Mouse (Mus musculus) embryonic facial prominence, embryonic 15.5 days (tissue): ENCODE results near the gene Mrrf. TPM values are rescaled to one million over a fixed set of nuclear protein-coding genes. Genes with fewer than 3 reads are reported as not detected.
"Not testable (repeated sequence)": the region's sequence is repeated elsewhere in the genome, so short reads cannot be mapped to it uniquely, and the experiment has no call there.

ENCODE experiments used
- ATAC-seq: fragments of 200-750 bp; cut with Nextera tagmentation; 2 replicates; pipeline ENCODE4 v1.8.0; 2017; ENCODE audit warnings: low read depth, moderate TSS enrichment; ENCODE audit not compliant: insufficient number of reproducible peaks, low FRiP score, low TSS enrichment
- H3K27ac ChIP-seq: fragments of 300-500 bp; sonication (generic); replicated peaks from 2 replicates; pipeline ENCODE4 v1.5.1; 2015; ENCODE audit warnings: mild to moderate bottlenecking, inconsistent platforms
- H3K27me3 ChIP-seq: fragments of 300-500 bp; sonication (generic); 2 replicates; pipeline ENCODE4 v1.6.1; 2015; ENCODE audit warnings: inconsistent platforms
- H3K36me3 ChIP-seq: fragments of 300-500 bp; sonication (generic); 2 replicates; pipeline ENCODE4 v1.6.1; 2015; ENCODE audit warnings: mild to moderate bottlenecking, inconsistent platforms
- H3K4me1 ChIP-seq: fragments of 300-500 bp; sonication (generic); 2 replicates; pipeline ENCODE4 v1.6.1; 2015; ENCODE audit warnings: inconsistent platforms
- H3K4me2 ChIP-seq: fragments of 300-500 bp; sonication (generic); replicated peaks from 2 replicates; pipeline ENCODE4 v1.6.1; 2015; ENCODE audit warnings: mild to moderate bottlenecking, inconsistent platforms
- H3K4me3 ChIP-seq: fragments of 300-500 bp; sonication (generic); replicated peaks from 2 replicates; pipeline ENCODE4 v1.5.1; 2015; ENCODE audit warnings: mild to moderate bottlenecking, inconsistent platforms
- H3K9ac ChIP-seq: fragments of 300-500 bp; sonication (generic); 2 replicates; pipeline ENCODE4 v1.6.1; 2015; ENCODE audit warnings: inconsistent platforms
- H3K9me3 ChIP-seq: fragments of 300-500 bp; sonication (generic); replicated peaks from 2 replicates; pipeline ENCODE4 v1.6.1; 2016; ENCODE audit warnings: inconsistent platforms
- WGBS: fragments of 180-500 bp; shearing (Covaris S2); methylation state at CpG from one replicate; pipeline ENCODE4 v1.1.7; 2015; 5-methylcytosine and 5-hydroxymethylcytosine counted together
- polyA plus RNA-seq: library from polyadenylated mRNA; unstranded; fragments of >200 nt; fragmentation: Nextera tagmentation; extraction: Ambion mirVana; gene quantifications from 2 replicates; pipeline ENCODE4 v1.2.1, GENCODE M21; 2015

Mrrf gene
- polyA plus RNA-seq, 1 experiment from 2014 or later: 21.5 TPM

DNA sequence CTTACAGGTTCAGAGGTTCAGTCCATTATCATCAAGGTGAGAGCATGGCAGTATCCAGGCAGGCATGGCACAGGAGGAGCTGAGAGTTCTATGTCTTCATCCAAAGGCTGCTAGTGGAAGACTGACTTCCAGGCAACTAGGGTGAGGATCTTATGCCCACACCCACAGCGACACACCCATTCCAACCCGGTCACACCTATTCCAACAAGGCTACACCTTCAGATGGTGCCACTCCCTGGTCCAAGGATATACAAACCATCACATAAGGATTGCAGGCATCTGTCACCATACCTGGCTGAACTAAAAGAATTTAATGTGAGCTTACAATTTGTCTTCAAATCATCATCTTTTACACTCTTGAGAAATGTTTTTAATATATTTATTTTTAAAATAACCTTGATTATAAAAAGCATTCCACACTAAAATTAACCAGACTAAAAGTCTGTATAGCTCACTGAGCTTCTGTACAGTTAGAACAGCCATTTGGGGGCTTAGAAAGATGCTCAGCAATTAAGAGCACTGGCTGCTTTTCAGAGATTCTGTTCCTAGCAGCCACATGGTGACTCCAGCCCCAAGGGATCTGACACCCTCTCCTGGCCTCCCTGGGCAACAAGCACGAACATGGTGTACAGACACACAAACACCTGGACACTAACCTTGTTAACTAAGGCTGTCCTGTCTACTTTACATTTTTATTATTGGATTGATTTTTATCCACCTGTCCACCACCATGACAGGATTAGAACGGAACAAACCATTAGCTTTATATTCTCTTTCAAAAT lies 45.6 kb downstream of the Mrrf start:
- H3K4me2 ChIP-seq, H3K27ac ChIP-seq, H3K4me3 ChIP-seq, ATAC-seq, H3K9me3 ChIP-seq, H3K27me3 ChIP-seq, H3K9ac ChIP-seq: not testable (repeated sequence)
- H3K4me1 ChIP-seq: peaks cover 14% of the 10 kb centered on the region; the same call in 1 of the 2 replicates
- peaks cover 18% of the 10 kb centered on the region; the same call in 1 of the 2 replicates for H3K36me3 ChIP-seq
- WGBS: 72% methylated on average over 4 of the region's 4 CpGs

DNA sequence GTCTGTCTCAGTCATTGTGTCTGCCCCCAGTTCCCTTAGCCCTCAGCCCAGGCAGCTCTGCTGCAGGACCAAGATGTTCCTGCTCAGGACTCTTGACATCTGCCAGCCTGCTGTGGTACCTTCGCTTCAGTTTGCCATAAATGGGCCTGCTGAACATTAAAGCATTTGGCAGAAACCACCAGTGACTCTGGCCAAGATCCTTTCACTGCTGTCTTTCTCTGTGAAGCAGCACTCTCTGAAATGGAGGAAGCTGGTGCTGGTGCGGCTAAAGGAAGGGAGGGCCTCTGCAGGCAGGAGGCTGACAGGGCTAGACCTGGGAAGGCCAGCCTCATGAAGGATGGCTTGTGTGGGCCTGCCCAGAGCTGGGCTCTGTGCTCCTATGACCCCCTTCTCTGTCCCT lies 47.1 kb downstream of the Mrrf start:
- Histone ChIP-seq H3K27me3 (no peaks in the 10 kb centered on the region), H3K4me3 (no peak overlapping the region), H3K9ac (no peak overlapping the region), H3K4me1 (peaks cover 14% of the 10 kb centered on the region; the same call in 1 of the 2 replicates), H3K27ac (peak overlapping the region; percentile 9; the same call in 1 of the 2 replicates), H3K36me3 (peaks cover 12% of the 10 kb centered on the region; the same call in 1 of the 2 replicates), H3K9me3 (no peaks in the 10 kb centered on the region), H3K4me2 (no peak overlapping the region)
- ATAC-seq: no peak
- 38% methylated on average over 2 of the region's 2 CpGs for WGBS

DNA sequence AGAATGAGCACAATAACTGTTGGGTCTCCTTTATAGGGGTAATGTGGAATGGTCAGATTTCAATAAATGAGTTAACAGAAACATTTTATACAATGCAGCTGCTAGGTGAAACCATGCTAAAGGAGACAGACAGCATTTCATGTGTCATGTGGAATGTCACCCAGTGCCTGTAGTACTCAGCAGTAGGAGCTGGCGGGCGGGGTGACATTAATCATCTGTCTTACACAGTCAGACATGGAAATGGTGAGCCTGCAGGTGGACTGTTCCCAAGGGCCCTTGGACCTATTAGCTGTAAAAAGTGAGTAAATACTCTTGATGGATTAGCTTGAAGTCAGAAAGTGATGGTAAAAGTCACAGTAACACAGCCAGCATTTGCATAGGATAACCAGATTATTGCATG lies 48.0 kb downstream of the Mrrf start:
- Histone ChIP-seq H3K36me3 (peaks cover 8% of the 10 kb centered on the region; the same call in 1 of the 2 replicates), H3K9ac (no peak overlapping the region), H3K4me1 (peaks cover 14% of the 10 kb centered on the region; the same call in 1 of the 2 replicates), H3K4me2 (no peak overlapping the region), H3K27me3 (no peaks in the 10 kb centered on the region), H3K9me3 (no peaks in the 10 kb centered on the region), H3K27ac (0 out of 2 replicates have a peak overlapping the region, but pooled peaks have one; percentile 40), H3K4me3 (no peak overlapping the region)
- WGBS: 82% methylated on average over 2 of the region's 2 CpGs
- ATAC-seq: no peak

DNA sequence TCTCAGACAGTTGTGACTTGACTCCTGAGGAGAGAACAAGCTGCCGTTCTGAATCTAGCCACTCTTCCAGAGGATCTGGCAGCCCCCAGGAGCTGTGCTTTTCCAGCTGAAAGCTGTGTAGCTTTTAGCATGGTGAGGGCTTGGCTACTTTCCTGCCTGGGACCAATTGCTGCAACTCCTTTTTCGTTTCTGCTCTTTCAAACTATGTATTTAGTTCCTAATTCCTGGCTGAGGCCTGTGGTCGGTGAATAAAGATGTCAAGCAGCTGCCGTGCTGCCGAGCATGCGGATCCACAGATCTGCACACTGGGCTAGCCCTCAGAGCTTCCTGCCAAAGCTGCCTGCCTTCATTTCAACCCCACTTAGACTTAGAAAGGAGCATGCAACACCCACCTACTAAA lies 48.7 kb downstream of the Mrrf start:
- Histone ChIP-seq H3K27ac (peak overlapping the region; percentile 40; the same call in 1 of the 2 replicates), H3K27me3 (no peaks in the 10 kb centered on the region), H3K4me3 (no peak overlapping the region), H3K4me2 (no peak overlapping the region), H3K9me3 (no peaks in the 10 kb centered on the region), H3K36me3 (0 out of 2 replicates have a peak, but pooled peaks cover 6% of the 10 kb centered on the region), H3K4me1 (peaks cover 14% of the 10 kb centered on the region; the same call in 1 of the 2 replicates), H3K9ac (no peak overlapping the region)
- 45% methylated on average over 6 of the region's 6 CpGs for WGBS
- no peak; the same call in 1 of the 2 replicates for ATAC-seq

DNA sequence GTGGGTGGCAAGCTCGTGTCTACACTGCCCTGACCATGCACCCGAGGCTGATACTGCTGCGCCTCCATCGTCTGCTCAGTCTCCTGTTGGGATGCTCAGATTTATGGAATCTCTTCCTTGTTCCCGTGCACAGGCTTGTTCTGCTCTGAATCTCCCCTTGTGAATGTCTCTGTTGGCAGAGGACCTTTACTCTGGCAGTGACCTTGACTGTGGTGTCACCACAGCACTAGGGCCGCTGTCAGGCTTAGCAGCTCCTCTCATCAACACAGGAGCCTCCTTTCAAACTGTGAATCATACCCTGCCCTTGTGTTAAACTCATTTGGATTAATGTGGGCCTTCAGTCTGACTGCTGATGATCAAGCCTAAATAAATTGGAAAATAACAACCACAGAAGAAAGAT lies 53.0 kb downstream of the Mrrf start:
- WGBS: 81% methylated on average over 6 of the region's 6 CpGs
- H3K9me3 ChIP-seq, H3K4me1 ChIP-seq, H3K4me3 ChIP-seq, H3K36me3 ChIP-seq, H3K4me2 ChIP-seq, H3K27me3 ChIP-seq, H3K27ac ChIP-seq, ATAC-seq, H3K9ac ChIP-seq: not testable (repeated sequence)

DNA sequence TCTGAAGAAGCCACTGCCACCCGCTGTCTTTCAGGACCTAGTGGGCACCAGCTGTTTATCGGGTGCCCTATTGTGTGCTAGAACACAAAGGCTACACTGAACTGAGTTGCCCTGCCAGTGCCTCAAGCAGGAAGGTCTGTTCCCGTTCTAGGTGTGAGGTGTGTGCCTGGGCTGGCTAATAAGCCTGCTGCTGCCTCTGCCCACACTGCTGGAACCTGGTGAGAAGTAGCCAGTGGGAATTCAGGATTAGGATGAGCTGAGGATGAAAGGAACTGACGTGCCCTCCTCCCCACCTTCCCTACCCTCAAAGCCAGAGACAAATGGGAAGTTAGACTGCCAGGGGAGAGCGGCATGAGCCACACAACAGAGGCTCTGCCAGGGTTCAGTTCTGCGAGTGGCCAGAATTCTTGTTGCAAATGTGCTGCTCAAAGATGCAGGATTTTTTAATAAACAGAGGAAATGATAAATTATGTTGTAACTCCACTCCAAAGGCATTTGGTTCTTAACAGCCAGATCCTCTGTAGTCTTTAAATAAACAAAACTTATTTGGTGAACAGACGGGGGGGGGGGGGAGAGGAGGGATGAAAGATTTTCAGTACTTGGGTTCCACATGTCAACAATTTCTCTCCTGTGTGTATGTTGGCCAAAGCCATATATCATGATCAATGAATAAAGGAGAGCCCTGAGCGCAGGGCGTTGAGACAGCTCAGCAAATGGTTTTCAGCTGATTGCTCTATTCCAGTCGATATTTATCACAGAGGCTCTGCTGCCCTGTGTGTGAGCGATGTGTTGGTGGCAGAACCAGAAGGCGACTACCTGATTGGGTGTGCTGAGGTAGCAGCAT lies 55.1 kb downstream of the Mrrf start:
- H3K4me1 ChIP-seq: 0 out of 2 replicates have a peak, but pooled peaks cover 5% of the 10 kb centered on the region
- H3K9me3 ChIP-seq: no peaks in the 10 kb centered on the region
- H3K27me3 ChIP-seq: no peaks in the 10 kb centered on the region
- ATAC-seq: no peak
- H3K36me3 ChIP-seq: 0 out of 2 replicates have a peak, but pooled peaks cover 6% of the 10 kb centered on the region
- WGBS: 46% methylated on average over 12 of the region's 12 CpGs
- no peak overlapping the region for H3K4me2 ChIP-seq
- H3K9ac ChIP-seq: no peak overlapping the region
- no peak overlapping the region for H3K4me3 ChIP-seq
- H3K27ac ChIP-seq: no peak overlapping the region

DNA sequence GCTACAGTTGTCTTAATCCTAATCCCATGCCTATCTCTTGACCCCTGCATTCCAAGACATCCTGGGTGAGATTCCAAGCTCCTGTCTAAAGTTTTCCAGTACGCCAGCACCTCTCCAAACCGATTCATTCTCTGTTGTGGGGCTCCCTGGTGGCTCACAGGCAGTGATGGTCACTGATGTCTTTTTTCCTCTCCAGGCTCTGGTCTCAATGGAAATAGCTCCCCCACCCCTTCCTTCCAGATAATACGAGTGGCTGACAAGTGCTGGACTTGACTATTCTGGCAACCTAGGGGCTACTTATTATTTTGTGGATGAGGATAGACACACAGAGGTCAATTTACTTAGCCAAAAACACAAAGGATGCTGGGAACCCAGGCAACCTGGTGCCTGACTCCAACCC lies 60.8 kb downstream of the Mrrf start:
- Histone ChIP-seq H3K4me1 (peaks cover 10% of the 10 kb centered on the region), H3K9me3 (no peaks in the 10 kb centered on the region), H3K36me3 (no peaks in the 10 kb centered on the region), H3K9ac (no peak overlapping the region), H3K27ac (no peak overlapping the region), H3K4me2 (no peak overlapping the region), H3K27me3 (peaks cover 26% of the 10 kb centered on the region), H3K4me3 (no peak overlapping the region)
- ATAC-seq: no peak
- 59% methylated on average over 3 of the region's 3 CpGs for WGBS

DNA sequence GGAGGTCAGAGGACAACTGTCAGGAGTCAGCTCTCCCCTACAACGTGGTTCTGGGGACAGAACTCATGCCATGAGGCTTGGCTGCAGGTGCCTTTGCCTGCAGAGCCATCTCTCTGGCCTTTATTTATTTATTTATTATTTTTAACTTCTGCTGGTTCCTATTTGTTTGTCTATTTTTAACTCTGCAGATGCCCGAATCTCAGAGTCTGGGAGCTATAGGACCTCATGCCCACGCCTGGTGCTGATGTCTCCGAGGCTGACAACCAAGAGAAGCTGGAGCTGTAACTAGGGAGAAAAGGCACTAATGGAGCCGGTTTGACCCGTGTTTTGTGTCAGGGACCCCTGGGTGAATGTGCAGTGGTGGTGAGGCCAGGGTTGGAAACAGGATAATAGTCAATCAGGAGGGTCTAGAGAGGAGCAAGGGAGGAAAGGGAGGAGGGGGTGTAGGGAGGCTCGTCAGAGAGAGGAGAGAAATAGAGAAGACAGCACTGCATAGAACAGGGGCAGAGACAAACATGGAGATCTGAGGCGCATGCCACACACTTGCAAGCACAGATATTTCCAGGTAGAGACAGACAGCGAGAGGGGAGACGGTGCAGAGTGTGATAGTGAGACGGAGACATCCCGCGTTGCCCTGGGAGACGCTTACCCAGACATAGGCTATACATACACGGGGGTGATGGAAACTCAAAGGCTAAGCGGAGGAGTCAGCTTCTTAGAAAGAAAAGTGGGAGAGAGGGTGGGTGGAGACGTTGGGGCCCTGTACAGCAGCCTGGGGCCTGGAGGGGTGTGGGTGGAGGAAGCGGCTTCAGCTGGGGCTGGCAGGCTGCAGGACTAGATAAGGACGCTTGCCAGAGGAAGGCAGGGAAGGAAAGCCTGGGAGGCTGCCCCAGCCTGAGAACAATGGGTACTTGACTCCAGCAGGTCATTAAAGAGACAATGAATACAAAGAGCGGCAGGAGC lies 62.0 kb downstream of the Mrrf start:
- H3K27me3 ChIP-seq: peaks cover 38% of the 10 kb centered on the region
- H3K36me3 ChIP-seq: no peaks in the 10 kb centered on the region
- H3K27ac ChIP-seq: no peak overlapping the region
- H3K4me2 ChIP-seq: peak overlapping the region; percentile 13; the same call in 1 of the 2 replicates
- H3K4me1 ChIP-seq: peaks cover 21% of the 10 kb centered on the region
- no peak overlapping the region for H3K9ac ChIP-seq
- H3K9me3 ChIP-seq: no peaks in the 10 kb centered on the region
- 17% methylated on average over 20 of the region's 20 CpGs for WGBS
- no peak overlapping the region for H3K4me3 ChIP-seq
- ATAC-seq: 0 out of 2 replicates have a peak, but pooled peaks have one; percentile 40

DNA sequence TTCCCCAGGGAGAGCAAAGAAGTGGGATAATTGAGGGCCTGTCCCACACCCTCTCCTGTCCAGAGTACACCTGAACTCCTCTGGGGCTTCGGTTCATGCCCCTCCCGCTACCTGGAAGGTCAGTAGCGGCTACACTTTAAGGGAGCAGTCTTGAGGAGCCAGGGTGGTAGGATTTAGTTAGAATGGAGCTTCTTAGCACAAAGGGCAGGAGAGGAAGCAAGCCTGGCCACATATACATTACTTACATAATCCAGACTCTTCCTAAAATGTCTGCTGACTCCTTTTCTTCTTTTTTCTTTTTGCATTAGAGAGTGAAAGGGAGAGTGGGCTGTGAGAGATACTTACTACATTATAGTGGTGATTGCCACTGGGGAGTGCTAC lies 62.7 kb downstream of the Mrrf start:
- peaks cover 44% of the 10 kb centered on the region for H3K27me3 ChIP-seq
- 0 out of 2 replicates have a peak, but pooled peaks have one; percentile 8 for ATAC-seq
- H3K4me2 ChIP-seq: no peak overlapping the region
- H3K4me1 ChIP-seq: peaks cover 28% of the 10 kb centered on the region
- H3K9ac ChIP-seq: no peak overlapping the region
- no peaks in the 10 kb centered on the region for H3K36me3 ChIP-seq
- no peaks in the 10 kb centered on the region for H3K9me3 ChIP-seq
- no peak overlapping the region for H3K27ac ChIP-seq
- 19% methylated on average over 3 of the region's 3 CpGs for WGBS
- H3K4me3 ChIP-seq: no peak overlapping the region

DNA sequence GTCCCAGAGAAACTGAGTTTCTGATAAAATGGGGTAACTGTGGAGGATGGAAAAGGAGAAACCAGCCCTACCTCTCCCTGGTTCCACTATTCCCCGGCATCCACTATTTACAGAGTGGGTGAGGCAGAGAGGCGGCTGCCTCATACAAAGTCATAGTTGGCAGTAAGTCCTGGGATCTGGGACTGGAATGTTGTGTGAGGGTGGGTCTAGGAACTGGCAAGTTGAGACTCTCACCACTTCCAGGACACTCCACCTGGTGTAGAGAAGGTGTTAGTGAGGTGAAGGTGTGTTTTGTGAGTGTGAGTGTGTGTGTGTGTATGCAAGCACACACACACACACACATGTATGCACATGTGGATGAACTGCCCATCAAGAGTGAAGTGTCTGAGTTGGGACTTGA lies 64.6 kb downstream of the Mrrf start:
- Histone ChIP-seq H3K4me3 (no peak overlapping the region), H3K9ac (no peak overlapping the region), H3K27ac (no peak overlapping the region), H3K36me3 (no peaks in the 10 kb centered on the region), H3K9me3 (no peaks in the 10 kb centered on the region), H3K4me1 (peaks cover 32% of the 10 kb centered on the region), H3K27me3 (peaks cover 57% of the 10 kb centered on the region), H3K4me2 (no peak overlapping the region)
- ATAC-seq: no peak
- WGBS: 72% methylated on average over 2 of the region's 2 CpGs
